Mouse (Mus musculus): ENCODE results near the gene Cstb. TPM values are rescaled to one million over a fixed set of nuclear protein-coding genes. Genes with fewer than 3 reads are reported as not detected.

Gene Cstb
- polyA plus RNA-seq, 1 experiment from 2014 or later, result 1,296 TPM

DNA sequence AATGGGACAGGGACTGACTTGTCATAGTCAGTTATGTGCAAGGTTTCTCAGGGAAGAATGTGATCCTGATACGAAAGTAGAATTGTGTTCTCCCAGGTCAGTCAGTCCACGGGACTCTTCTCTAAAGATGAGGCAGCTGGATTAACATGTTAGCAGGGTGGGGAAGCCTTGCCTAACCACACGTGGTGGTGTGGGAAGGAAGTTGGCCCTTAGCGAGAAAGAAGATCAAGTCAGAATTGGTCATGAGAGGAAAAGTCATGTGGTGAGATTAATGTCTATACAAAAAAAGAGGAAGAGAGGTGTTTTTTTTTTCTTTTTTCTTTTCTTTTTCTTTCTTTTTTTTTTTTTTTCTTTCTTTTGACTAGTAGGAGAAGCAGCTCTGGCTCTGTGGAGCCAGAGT lies 51.4 kb downstream of the Cstb start:
- no peak overlapping the region for H3K4me2 ChIP-seq (replicated peaks; ENCODE audit: low read depth)
- 56% methylated on average over 4 of the region's 4 CpGs for WGBS
- no peak overlapping the region for H3K9ac ChIP-seq (ENCODE audit: low read depth, low read length)
- no peak for ATAC-seq
- H3K4me1 ChIP-seq (replicated peaks; ENCODE audit: control insufficient read depth, insufficient read depth, low read length), result no peaks in the 10 kb centered on the region
- H3K9me3 ChIP-seq (ENCODE audit: control insufficient read depth), result no peaks in the 10 kb centered on the region
- H3K27me3 ChIP-seq (replicated peaks; ENCODE audit: control insufficient read depth, insufficient read depth, low read length), result no peaks in the 10 kb centered on the region
- no peak overlapping the region for H3K27ac ChIP-seq (ENCODE audit: low read depth, low read length)
- no peaks in the 10 kb centered on the region for H3K36me3 ChIP-seq (ENCODE audit: control insufficient read depth, insufficient read depth)
- TF ChIP-seq CTCF (IDR thresholded peaks at IDR 0.05; ENCODE audit: low read depth), result no peak
- no peak overlapping the region for H3K4me3 ChIP-seq (ENCODE audit: low read depth, low read length)

Small RNAs within 50 kb of the gene (microRNA-seq; reads per million reads assigned to microRNA genes)
- gene Mir6410 (not detected), gene Mir6907 (not detected), gene Mir6908 (not detected)

Other genes starting within 250 kb of the Cstb start
- 4.2 TPM in 2 replicates for gene Pwp2, start 240.5 kb upstream of the Cstb start, polyA plus RNA-seq (2015; fragmentation: Nextera tagmentation; extraction: Ambion mirVana)
- 28.1 and 32.1 TPM in 2 replicates for gene Trappc10, start 181.0 kb upstream of the Cstb start, polyA plus RNA-seq (2015; fragmentation: Nextera tagmentation; extraction: Ambion mirVana)
- gene Agpat3, start 73.2 kb upstream of the Cstb start, polyA plus RNA-seq (2015; fragmentation: Nextera tagmentation; extraction: Ambion mirVana), result 277 and 284 TPM in 2 replicates
- 141 and 148 TPM in 2 replicates for gene Rrp1, start 12.6 kb upstream of the Cstb start, polyA plus RNA-seq (2015; fragmentation: Nextera tagmentation; extraction: Ambion mirVana)
- 22.8 and 26.5 TPM in 2 replicates for gene Pdxk, start 39.3 kb downstream of the Cstb start, polyA plus RNA-seq (2015; fragmentation: Nextera tagmentation; extraction: Ambion mirVana)
- gene Olfr1358, start 91.8 kb downstream of the Cstb start, polyA plus RNA-seq (2015; fragmentation: Nextera tagmentation; extraction: Ambion mirVana), result not detected in 2 replicates
- 92.8 and 96.8 TPM in 2 replicates for gene Ilvbl, start 148.7 kb downstream of the Cstb start, polyA plus RNA-seq (2015; fragmentation: Nextera tagmentation; extraction: Ambion mirVana)
- gene Syde1, start 166.3 kb downstream of the Cstb start, polyA plus RNA-seq (2015; fragmentation: Nextera tagmentation; extraction: Ambion mirVana), result 6.2 and 6.5 TPM in 2 replicates
- not detected in 2 replicates for gene Olfr1357, start 192.4 kb downstream of the Cstb start, polyA plus RNA-seq (2015; fragmentation: Nextera tagmentation; extraction: Ambion mirVana)

Measured in intestine, postnatal 0 days (tissue).